In genomic region chr13:69509391-69510244, GRCm38 (mm10) we compare ENCODE assay signal across 8 mouse cellular contexts. TPM values are rescaled to one million over a fixed set of nuclear protein-coding genes. Genes with fewer than 3 reads are reported as not detected.
DNase-seq lines count a peak whose midpoint lies in the region; ATAC-seq and TF ChIP-seq lines count a peak whose summit lies in the region.

No protein-coding gene starts in this region.

- no peaks in the 10 kb centered on the region for H3K27me3 ChIP-seq in midbrain, embryonic 11.5 days (ENCODE audit: control insufficient read depth, insufficient read depth, low read length)
- no peaks in the 10 kb centered on the region for H3K27me3 ChIP-seq in midbrain, embryonic 10.5 days (ENCODE audit: low read depth, poor library complexity, severe bottlenecking)
- no peaks in the 10 kb centered on the region for H3K27me3 ChIP-seq in hindbrain, embryonic 14.5 days (ENCODE audit: control insufficient read depth, insufficient read depth, low read length)
- no peaks in the 10 kb centered on the region for H3K27me3 ChIP-seq in midbrain, postnatal 0 days (ENCODE audit: insufficient read depth, low read length)

- H3K4me1 ChIP-seq in midbrain, embryonic 11.5 days (ENCODE audit: control insufficient read depth, insufficient read depth, low read length), result no peaks in the 10 kb centered on the region
- H3K4me1 ChIP-seq in midbrain, embryonic 10.5 days, result no peaks in the 10 kb centered on the region
- H3K4me1 ChIP-seq in hindbrain, embryonic 14.5 days (replicated peaks; ENCODE audit: control insufficient read depth, insufficient read depth, low read length), result no peaks in the 10 kb centered on the region
- no peaks in the 10 kb centered on the region for H3K4me1 ChIP-seq in midbrain, postnatal 0 days (ENCODE audit: insufficient read depth, low read length)

- no peak overlapping the region for H3K4me3 ChIP-seq in midbrain, embryonic 11.5 days (ENCODE audit: low read depth, low read length)
- H3K4me3 ChIP-seq in midbrain, embryonic 10.5 days, result no peak overlapping the region
- no peak overlapping the region for H3K4me3 ChIP-seq in hindbrain, embryonic 14.5 days (replicated peaks; ENCODE audit: low read length)
- no peak overlapping the region for H3K4me3 ChIP-seq in midbrain, postnatal 0 days (ENCODE audit: low read depth, low read length)

- H3K9ac ChIP-seq in midbrain, embryonic 11.5 days (ENCODE audit: low read length), result no peak overlapping the region
- H3K9ac ChIP-seq in hindbrain, embryonic 14.5 days, result no peak overlapping the region
- H3K9ac ChIP-seq in midbrain, postnatal 0 days (replicated peaks; ENCODE audit: low read length, poor library complexity, severe bottlenecking), result no peak overlapping the region

- peak; percentile 39 for DNase-seq in cerebellum, adult 9-11 months
- DNase-seq in cerebellum, adult 11 months, result no peak
- no peak for DNase-seq in midbrain, embryonic 11.5 days (ENCODE audit: low spot score, missing footprints)
- no peak for DNase-seq in midbrain, embryonic 10.5 days (ENCODE audit: low spot score)
- peak; percentile 75 for DNase-seq in hindbrain, embryonic 14.5 days (ENCODE audit: low spot score)
- peak; percentile 77 for DNase-seq in midbrain, postnatal 0 days (ENCODE audit: low spot score)
- DNase-seq in testis, postnatal 10 days (ENCODE audit: low spot score), result no peak
- DNase-seq in ovary, adult 18-20 months (ENCODE audit: low spot score), result no peak

- no peaks in the 10 kb centered on the region for H3K9me3 ChIP-seq in midbrain, embryonic 11.5 days (ENCODE audit: control insufficient read depth, low read length)
- H3K9me3 ChIP-seq in midbrain, embryonic 10.5 days (replicated peaks), result no peaks in the 10 kb centered on the region
- H3K9me3 ChIP-seq in hindbrain, embryonic 14.5 days (ENCODE audit: control insufficient read depth, low read length), result no peaks in the 10 kb centered on the region
- no peaks in the 10 kb centered on the region for H3K9me3 ChIP-seq in midbrain, postnatal 0 days (ENCODE audit: low read length)

- 67% methylated on average over 9 of the region's 9 CpGs for WGBS in midbrain, embryonic 11.5 days
- WGBS in midbrain, embryonic 10.5 days, result 66% methylated on average over 9 of the region's 9 CpGs
- WGBS in hindbrain, embryonic 14.5 days, result 64% methylated on average over 9 of the region's 9 CpGs
- WGBS in midbrain, postnatal 0 days, result 57% methylated on average over 9 of the region's 9 CpGs

- peak; percentile 79 for ATAC-seq in midbrain, embryonic 11.5 days (ENCODE audit: low FRiP score)
- ATAC-seq in hindbrain, embryonic 14.5 days (ENCODE audit: low FRiP score), result 0 out of 2 replicates have a peak, but pooled peaks have one; percentile 70
- ATAC-seq in midbrain, postnatal 0 days (ENCODE audit: low FRiP score), result peak; percentile 62

- TF ChIP-seq CTCF in midbrain, postnatal 0 days (IDR thresholded peaks at IDR 0.05), result peak; percentile 79

- no peak overlapping the region for H3K4me2 ChIP-seq in midbrain, embryonic 11.5 days
- no peak overlapping the region for H3K4me2 ChIP-seq in hindbrain, embryonic 14.5 days (replicated peaks)
- no peak overlapping the region for H3K4me2 ChIP-seq in midbrain, postnatal 0 days (ENCODE audit: low read depth, low read length, poor library complexity, severe bottlenecking)

- peaks cover 11% of the 10 kb centered on the region; the same call in 1 of the 2 replicates for H3K36me3 ChIP-seq in midbrain, embryonic 11.5 days (ENCODE audit: control insufficient read depth, insufficient read depth, low read length)
- H3K36me3 ChIP-seq in midbrain, embryonic 10.5 days, result peaks cover 87% of the 10 kb centered on the region
- H3K36me3 ChIP-seq in hindbrain, embryonic 14.5 days (replicated peaks; ENCODE audit: control insufficient read depth, insufficient read depth), result peaks cover 80% of the 10 kb centered on the region
- H3K36me3 ChIP-seq in midbrain, postnatal 0 days (ENCODE audit: insufficient read depth, low read length), result peaks cover 38% of the 10 kb centered on the region

- H3K27ac ChIP-seq in midbrain, embryonic 11.5 days (ENCODE audit: low read depth, low read length), result no peak overlapping the region
- no peak overlapping the region for H3K27ac ChIP-seq in midbrain, embryonic 10.5 days (replicated peaks)
- H3K27ac ChIP-seq in hindbrain, embryonic 14.5 days, result no peak overlapping the region
- H3K27ac ChIP-seq in midbrain, postnatal 0 days (ENCODE audit: low read depth, low read length), result no peak overlapping the region

RNA-seq across cellular contexts. Expression of gene Nsun2, which starts 23.9 kb away (rescaled TPM):
- 122 and 125 TPM in 2 replicates for polyA plus RNA-seq in midbrain, embryonic 11.5 days (2014; fragmentation: Nextera tagmentation; extraction: Ambion mirVana)
- polyA plus RNA-seq in midbrain, embryonic 10.5 days (2016; fragmentation: Nextera tagmentation; extraction: Ambion mirVana), result 125 and 150 TPM in 2 replicates
- polyA plus RNA-seq in hindbrain, embryonic 14.5 days (2014; fragmentation: Nextera tagmentation; extraction: Ambion mirVana), result 73.3 and 86.6 TPM in 2 replicates
- total RNA-seq in midbrain, postnatal 0 days (2014; rRNA removed), result 51.1 and 60.3 TPM in 2 replicates
- 56.7 and 60.2 TPM in 2 replicates for polyA plus RNA-seq in midbrain, postnatal 0 days (2015; fragmentation: Nextera tagmentation; extraction: Ambion mirVana)

RNA-seq across cellular contexts. Expression of gene Tent4a, which starts 24.8 kb away (rescaled TPM):
- polyA plus RNA-seq in midbrain, embryonic 11.5 days (2014; fragmentation: Nextera tagmentation; extraction: Ambion mirVana), result 6.8 and 7.5 TPM in 2 replicates
- 4.9 and 5.2 TPM in 2 replicates for polyA plus RNA-seq in midbrain, embryonic 10.5 days (2016; fragmentation: Nextera tagmentation; extraction: Ambion mirVana)
- 8.9 and 9.3 TPM in 2 replicates for polyA plus RNA-seq in hindbrain, embryonic 14.5 days (2014; fragmentation: Nextera tagmentation; extraction: Ambion mirVana)
- total RNA-seq in midbrain, postnatal 0 days (2014; rRNA removed), result 26.1 TPM in 2 replicates
- polyA plus RNA-seq in midbrain, postnatal 0 days (2015; fragmentation: Nextera tagmentation; extraction: Ambion mirVana), result 4.5 and 5.2 TPM in 2 replicates

Comparison
In these comparisons a context has a peak if more than half of its experiments do, and no peak if none do; other contexts are left out.
1. DNase-seq: peak in cerebellum, adult 9-11 months (single experiment), hindbrain, embryonic 14.5 days (single experiment) and midbrain, postnatal 0 days (single experiment); none in cerebellum, adult 11 months (single experiment), midbrain, embryonic 11.5 days (single experiment), midbrain, embryonic 10.5 days (single experiment), testis, postnatal 10 days (single experiment) and ovary, adult 18-20 months (single experiment).
2. Peak in every context shown above with its lines, with median percentiles within 50 percentile points of each other: ATAC-seq.